Mouse (Mus musculus) urinary bladder, adult 2 months (tissue): ENCODE measurements at regions not wholly inside any gene's neighbourhood (a gene's known extent, or its start where the extent isn't known, plus 50 kb on each side); places are given as distances from the start of the nearest gene placed in this dataset.

Experiments
- DNase-seq: peaks from one replicate; pipeline ENCODE4 v3.0.0; 2022; ENCODE audit warnings: low spot score

DNA sequence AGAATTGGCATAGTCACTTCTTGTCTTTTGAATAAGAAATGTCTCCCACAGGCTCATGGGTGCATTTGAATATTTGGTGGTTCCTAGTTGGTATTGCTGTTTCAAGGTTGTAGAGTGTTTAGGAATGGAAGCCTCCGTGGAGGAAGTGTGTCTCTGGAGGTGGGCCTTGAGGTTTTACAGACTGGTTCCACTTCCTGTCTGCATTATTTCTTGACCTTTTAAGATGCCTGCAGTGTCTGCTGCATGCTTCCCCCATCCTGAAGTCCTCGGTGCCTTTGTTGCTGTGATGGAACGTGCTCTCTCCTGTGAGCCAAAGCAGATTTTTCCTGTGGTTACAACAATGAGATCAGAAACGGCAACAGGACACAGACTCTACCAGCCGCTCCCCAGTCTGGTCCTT lies 299.4 kb upstream of the Gadl1 start:
- DNase-seq, result no peak

DNA sequence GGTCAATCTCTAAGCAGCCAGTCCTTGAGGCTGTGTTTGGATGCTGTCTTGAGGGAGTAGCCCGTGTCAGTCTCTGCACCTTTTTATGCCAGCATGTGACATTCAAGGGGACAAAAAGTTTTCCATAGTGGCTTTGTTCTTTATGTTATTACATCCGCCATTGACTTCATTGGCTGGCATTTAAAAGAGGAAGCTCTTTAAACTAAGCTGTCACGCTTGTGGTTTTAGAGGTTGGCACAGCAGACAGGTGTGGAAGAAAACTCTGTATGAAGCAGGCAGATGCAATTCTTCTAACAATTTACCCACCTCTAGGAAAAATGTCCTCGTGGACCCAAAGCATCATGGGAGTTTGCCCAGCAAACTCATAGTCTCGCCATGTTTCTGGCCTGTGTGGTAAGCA lies 297.5 kb upstream of the Gadl1 start:
- DNase-seq, result no peak

GRCm38 (mm10) chr9:115612908-115613307 lies 296.3 kb upstream of the Gadl1 start:
- DNase-seq, result no peak

GRCm38 (mm10) chr9:115614007-115614406 lies 295.2 kb upstream of the Gadl1 start:
- DNase-seq, result no peak

GRCm38 (mm10) chr9:115617909-115618308 lies 291.3 kb upstream of the Gadl1 start:
- DNase-seq, result no peak

DNA sequence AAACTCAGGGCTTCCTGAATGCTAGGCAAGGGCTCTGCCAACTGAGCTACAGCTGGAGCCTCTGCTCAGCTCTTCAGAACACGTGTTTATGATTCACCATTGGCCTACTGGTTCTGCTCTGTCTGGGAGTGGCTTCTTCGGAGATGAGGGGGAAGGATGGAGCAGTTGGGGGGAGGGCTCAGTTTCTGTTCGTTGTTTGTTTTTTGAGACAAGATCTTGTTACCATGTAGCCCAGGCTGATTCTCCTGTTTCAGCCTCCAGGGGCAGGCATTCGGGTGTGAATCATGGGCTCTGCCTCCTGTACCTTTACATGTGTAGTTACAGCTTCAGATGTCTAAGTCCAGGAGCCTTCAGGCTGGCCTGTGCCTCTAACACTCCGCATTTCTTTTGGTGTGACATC lies 285.3 kb upstream of the Gadl1 start:
- no peak for DNase-seq

DNA sequence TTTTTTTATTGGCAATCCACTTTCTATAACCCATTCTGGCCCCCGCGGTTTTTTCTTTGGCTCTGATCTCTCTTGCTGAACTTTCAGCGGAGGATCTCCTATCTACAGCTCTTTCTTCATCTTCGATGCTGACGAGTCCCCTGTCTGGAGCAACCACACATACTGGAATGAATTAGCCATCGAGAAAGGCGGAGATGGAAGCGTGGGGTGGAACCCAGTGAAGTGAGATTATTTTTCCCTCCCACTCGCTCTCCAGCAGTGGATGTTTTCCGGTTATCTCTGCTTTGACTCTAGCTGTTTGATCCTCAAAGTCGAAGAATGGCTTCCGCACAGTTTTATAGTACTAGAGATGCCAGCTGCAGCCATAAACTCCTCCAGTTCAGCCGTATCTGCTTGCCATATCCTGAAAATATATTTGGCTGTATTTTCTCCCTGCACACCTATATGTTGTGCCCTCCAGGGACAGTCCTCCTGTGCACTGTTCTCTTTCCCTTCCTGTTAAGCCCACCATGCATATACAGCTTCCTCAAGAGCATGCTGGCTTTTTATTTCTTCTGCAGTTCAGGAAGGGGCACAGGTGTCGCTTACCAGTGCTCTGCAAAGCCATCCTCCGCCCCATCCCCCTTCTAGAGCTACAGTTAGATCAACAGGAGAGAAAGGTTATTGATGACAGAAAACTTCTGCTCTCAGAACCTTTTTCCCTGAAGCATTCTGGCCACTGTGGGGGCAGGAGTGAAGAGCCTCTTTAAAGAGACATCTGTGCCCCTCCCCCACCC lies 284.3 kb upstream of the Gadl1 start:
- DNase-seq, result no peak

GRCm38 (mm10) chr9:115627551-115627950 lies 281.7 kb upstream of the Gadl1 start:
- no peak for DNase-seq

DNA sequence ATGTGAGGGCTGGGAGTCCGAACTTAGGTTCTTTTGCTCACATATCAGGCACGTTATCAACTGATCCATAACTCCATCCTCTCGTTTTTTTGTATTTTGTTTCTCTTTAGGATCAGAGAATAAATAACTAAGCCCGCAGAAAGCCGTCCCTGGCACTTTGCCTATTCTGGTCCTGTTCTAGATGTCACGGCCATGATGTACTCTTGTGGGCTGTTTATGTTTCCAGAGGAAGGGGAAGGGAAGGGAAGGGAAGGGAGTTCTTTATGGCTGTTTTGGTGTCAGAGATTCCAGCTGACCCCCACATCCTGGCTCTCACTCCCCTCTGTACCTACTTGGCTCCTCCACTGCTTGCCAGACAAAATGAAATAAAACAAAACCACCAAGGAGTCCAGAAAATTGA lies 272.1 kb upstream of the Gadl1 start:
- no peak for DNase-seq

DNA sequence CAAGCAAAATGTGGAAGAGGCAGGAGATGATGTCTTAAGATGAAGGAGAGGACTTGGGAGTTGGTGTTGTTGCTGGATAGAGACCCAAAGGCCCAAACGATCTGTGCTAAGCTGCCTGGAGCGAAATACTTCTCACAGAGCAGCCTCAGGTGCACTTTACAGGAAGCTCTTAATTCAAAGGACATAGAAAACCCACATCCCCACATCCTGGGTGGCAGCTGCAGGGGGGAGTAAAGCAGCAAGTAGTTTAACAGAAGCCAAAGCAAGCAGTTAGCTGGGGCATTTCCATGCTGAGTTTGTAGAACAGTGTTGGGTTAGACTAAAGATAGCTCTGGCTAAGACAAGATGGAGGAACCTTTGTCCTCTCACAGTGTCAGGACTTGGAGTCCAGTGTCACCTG lies 268.5 kb upstream of the Gadl1 start:
- no peak for DNase-seq

GRCm38 (mm10) chr9:115642032-115642431 lies 267.2 kb upstream of the Gadl1 start:
- DNase-seq, result no peak

GRCm38 (mm10) chr9:115644953-115645352 lies 264.3 kb upstream of the Gadl1 start:
- no peak for DNase-seq

GRCm38 (mm10) chr9:115646226-115646625 lies 263.0 kb upstream of the Gadl1 start:
- DNase-seq, result no peak

DNA sequence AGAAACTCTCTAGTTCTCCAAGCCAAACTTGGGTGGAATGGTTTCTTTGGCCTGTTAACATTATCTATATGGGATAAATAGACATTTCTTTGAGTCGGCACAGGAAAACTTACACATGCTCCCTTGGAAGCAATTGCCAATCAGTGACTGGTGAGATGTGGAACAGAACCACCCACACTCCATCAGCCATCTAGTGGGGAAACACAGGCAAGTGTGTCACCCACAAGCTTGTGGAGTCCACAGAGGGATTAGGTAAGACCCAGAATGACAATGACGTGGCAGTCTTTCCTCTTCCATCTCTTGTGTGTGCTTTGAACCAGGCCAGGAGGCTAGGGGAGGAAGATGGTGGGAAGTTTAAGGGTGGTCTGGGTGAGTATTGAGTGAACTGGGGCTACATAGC lies 257.5 kb upstream of the Gadl1 start:
- no peak for DNase-seq

- no peak for DNase-seq
Measured at GRCm38 (mm10) chr9:115653116-115653515, 256.1 kb upstream of the Gadl1 start.

- no peak for DNase-seq
Measured at GRCm38 (mm10) chr9:115654933-115655332, 254.3 kb upstream of the Gadl1 start.

GRCm38 (mm10) chr9:115656538-115656937 lies 252.7 kb upstream of the Gadl1 start:
- DNase-seq, result no peak

GRCm38 (mm10) chr9:115656994-115657713 lies 252.1 kb upstream of the Gadl1 start:
- DNase-seq, result no peak

- DNase-seq, result no peak
Measured at GRCm38 (mm10) chr9:115658477-115658876, 250.8 kb upstream of the Gadl1 start.

- DNase-seq, result no peak
Measured at GRCm38 (mm10) chr9:115660371-115660770, 248.9 kb upstream of the Gadl1 start.

GRCm38 (mm10) chr9:115661834-115662425 lies 247.3 kb upstream of the Gadl1 start:
- no peak for DNase-seq

GRCm38 (mm10) chr9:115665337-115666004 lies 243.8 kb upstream of the Gadl1 start:
- no peak for DNase-seq
